Mouse (Mus musculus): ENCODE results near the gene Gsap.
A peak's percentile ranks its signal among the peaks of the same experiment; 100 is the strongest.
"Not testable (repeated sequence)": the region's sequence is repeated elsewhere in the genome, so short reads cannot be mapped to it uniquely, and the experiment has no call there.

Gsap gene

GRCm38 (mm10) chr5:21261202-21261844 lies 75.3 kb downstream of the Gsap start:
- no peak for DNase-seq (ENCODE audit: low spot score)

DNA sequence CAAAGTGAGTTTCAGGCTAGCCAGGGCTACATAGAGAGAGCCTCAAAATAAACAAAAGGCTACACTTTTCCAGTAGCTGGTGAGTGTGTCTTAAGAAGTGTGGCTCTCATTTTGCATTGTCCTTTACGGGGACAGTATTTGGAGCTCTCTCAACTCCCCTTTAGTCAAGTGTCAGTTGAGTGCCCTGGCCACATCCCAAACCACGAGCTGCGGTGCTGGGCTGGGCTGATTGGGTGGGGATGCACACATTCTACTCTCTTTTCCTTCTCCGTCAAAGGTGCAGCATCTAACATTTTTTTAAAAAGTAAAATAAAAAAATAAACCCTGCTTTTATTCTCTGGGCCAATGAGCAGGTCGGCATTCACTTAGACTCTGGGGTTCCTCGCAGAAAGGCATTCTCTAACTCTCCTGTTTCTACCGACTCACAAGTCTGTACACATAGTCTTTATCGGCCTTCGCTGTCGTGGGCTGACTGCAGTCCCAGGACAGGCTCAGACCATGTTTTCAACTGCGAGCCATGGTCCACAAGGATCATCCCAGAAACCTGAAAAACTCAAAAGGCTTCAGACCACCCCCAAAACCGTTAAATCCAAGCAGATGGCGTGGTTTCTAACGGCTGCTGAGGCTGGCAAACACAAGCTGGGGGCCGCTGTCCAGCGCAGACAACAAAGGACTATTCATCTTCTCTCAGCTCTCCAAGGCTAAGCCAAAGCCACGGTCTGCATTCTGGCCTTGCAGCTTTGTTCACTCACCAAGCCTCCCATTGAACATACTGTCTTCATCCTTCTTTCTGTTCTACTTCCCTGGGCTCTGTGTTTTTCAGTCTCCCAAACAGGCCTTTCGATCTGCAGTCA lies 77.4 kb downstream of the Gsap start:
- DNase-seq (ENCODE audit: low spot score), result no peak

- no peak for DNase-seq (ENCODE audit: low spot score)
Measured at GRCm38 (mm10) chr5:21264352-21265021, 78.4 kb downstream of the Gsap start.

DNA sequence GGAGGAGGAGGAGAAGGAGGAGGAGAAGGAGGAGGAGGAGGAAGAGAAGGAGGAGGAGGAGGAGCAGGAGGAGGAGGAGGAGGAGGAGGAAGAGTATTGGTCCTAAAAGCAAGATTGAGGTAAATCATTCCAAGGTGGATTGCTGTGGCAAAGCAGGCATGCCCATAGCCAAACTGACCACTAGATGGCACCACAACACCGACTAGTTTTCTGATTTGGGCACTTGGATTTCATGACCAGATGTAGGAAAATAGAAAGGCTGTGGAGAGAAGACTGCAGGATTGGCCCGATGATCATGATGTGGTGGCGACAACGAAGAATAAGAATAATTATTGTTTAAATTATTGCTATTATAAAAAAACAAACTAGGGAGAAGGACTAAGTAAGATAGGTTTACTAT lies 79.0 kb downstream of the Gsap start:
- peak; percentile 50 for DNase-seq (ENCODE audit: low spot score)

GRCm38 (mm10) chr5:21267090-21267489 lies 81.0 kb downstream of the Gsap start:
- DNase-seq (ENCODE audit: low spot score), result no peak

GRCm38 (mm10) chr5:21269446-21269845 lies 83.4 kb downstream of the Gsap start:
- DNase-seq (ENCODE audit: low spot score), result no peak

- DNase-seq (ENCODE audit: low spot score), result no peak
Measured at GRCm38 (mm10) chr5:21270756-21271155, 84.7 kb downstream of the Gsap start.

GRCm38 (mm10) chr5:21271386-21272354 lies 85.6 kb downstream of the Gsap start:
- DNase-seq (ENCODE audit: low spot score), result no peak

GRCm38 (mm10) chr5:21277685-21278084 lies 91.6 kb downstream of the Gsap start:
- DNase-seq (ENCODE audit: low spot score), result not testable (repeated sequence)

- no peak for DNase-seq (ENCODE audit: low spot score)
Measured at GRCm38 (mm10) chr5:21283356-21284062, 97.5 kb downstream of the Gsap start.

DNA sequence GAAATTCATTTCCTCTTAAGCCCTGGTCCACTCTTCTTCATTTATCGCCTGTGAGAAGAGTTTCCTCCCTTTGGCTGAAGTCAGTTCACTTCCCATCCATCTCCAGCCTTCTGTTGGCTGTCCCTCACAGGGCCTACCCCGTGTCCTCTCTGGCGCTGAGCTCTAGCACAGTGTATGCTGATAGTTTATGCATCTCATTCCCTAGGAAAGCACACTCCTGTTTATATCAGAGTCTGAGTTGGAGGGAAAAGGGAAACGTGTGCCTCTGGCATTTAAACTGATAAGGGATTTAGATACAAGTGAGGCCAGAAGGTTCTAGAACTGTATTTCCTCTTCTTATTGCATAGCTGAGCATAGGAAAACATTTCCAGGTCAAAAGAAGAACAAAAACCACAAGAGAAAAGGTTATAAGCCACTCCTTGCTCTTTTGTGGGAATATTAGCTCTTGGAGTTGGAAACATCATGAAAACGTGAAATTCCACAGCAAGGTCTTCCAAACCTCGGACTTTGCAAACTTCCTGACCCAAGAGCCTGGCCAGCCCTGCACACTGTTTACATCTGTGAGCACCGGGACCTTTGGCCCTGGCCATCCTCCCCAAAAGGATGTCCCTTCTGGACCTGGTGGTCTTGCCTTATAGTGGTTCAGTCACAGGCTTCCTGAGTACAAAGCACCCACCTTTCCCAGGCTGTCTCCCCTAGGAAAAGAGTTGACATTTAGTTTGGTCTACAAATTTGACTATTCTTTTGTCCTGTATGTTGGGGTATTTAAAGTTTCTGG lies 102.8 kb downstream of the Gsap start:
- no peak for DNase-seq (ENCODE audit: low spot score)

DNA sequence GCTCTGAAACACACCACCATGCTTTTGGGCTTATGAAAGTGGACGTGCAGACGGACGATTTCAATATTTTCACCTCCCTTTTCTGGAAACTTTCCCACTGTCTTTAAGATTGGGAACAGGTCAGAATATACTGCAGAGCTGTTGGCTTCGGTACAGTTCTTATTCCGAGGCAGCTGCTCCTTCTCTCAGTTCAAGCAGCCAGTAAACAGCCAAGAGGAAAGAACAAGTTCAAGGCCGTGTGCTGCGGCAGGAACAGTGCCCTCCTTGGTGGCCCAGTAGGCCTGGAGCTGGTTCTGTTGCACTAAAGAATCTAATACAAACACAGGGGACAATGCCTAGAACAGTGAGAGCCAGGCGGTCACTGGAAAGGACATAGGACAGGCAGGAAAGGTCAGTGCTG lies 104.5 kb downstream of the Gsap start:
- DNase-seq (ENCODE audit: low spot score), result no peak

GRCm38 (mm10) chr5:21295683-21296082 lies 109.6 kb downstream of the Gsap start:
- DNase-seq (ENCODE audit: low spot score), result no peak

- no peak for DNase-seq (ENCODE audit: low spot score)
Measured at GRCm38 (mm10) chr5:21299076-21299755, 113.2 kb downstream of the Gsap start.

GRCm38 (mm10) chr5:21300058-21300457 lies 114.0 kb downstream of the Gsap start:
- DNase-seq (ENCODE audit: low spot score), result no peak

DNA sequence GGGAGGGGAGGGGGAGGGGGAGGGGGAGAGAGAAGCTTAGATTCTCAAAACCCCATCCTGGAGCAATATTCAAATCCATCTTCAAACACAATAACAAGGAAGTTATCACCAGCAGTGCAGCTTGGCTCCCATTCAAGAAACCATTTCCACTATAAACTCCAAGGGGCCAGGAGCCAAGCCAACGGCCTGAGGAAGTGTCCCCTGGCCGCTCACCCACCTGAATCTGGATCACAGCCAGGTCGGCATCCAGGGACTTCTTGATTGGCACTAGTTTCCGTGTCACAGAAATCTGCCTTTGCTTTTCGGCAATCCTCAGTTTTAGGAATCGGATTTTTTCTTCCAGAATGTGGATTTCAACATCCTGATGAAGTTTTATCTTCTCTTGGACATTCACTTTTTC lies 115.0 kb downstream of the Gsap start:
- no peak for DNase-seq (ENCODE audit: low spot score)

GRCm38 (mm10) chr5:21307165-21307564 lies 121.1 kb downstream of the Gsap start:
- no peak for DNase-seq (ENCODE audit: low spot score)

- no peak for DNase-seq (ENCODE audit: low spot score)
Measured at GRCm38 (mm10) chr5:21314696-21315095, 128.6 kb downstream of the Gsap start.

- DNase-seq (ENCODE audit: low spot score), result no peak
Measured at GRCm38 (mm10) chr5:21320138-21320537, 134.1 kb downstream of the Gsap start.

DNA sequence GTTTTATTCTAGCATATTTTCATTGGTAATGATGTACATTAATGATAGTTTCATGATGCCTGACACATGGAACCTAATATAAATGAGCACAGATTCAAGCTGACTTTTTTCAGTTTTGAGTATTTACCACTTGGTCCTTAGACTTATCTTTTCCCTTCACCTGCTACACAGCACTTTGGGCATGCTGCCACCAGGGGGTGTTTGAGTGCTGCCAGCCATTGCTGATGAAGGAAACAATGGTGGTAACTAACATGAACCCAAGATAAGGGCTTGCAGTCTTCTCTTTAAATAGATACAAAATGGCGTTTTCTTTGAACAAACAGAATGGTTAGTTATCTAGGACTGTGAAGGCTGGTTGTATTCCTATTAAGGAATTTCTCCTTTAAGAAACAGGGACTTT lies 140.4 kb downstream of the Gsap start:
- DNase-seq (ENCODE audit: low spot score), result peak; percentile 65
